Mouse (Mus musculus) gonadal fat pad, adult 2 months (tissue): ENCODE data around the gene Myrf. TPM values are rescaled to one million over a fixed set of nuclear protein-coding genes. Genes with fewer than 3 reads are reported as not detected.

ENCODE experiments used
- DNase-seq: peaks from one replicate; pipeline ENCODE4 v3.0.0-alpha.2; 2012; ENCODE audit warnings: low read depth
- polyA plus RNA-seq: library from polyadenylated mRNA; depleted of rRNA; stranded (reverse); fragments of >200 nt; gene quantifications from 2 replicates; pipeline ENCODE4 v1.2.3, GENCODE M21; 2012

Myrf gene
- polyA plus RNA-seq, 1 experiment: 7.3 TPM

DNA sequence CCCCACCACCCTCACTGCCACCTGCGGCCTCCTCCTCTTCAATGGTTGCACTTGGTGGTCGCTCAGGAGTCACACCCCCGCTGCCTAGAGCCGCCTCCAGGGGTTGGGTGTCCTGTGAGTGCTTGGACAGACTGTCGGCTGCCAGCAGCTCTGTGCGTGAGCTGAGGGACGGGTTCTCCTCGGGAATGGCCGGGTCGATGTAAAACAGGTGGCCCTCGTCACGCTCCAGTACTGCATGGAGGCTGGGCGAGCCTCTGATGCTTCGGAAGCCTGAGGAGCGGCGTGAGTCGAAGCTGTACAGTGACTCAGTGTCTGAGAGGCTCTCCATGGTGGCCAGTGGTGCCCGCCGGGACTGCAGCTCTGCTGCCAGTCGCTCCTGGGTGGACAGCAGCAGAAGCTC lies 7.6 kb upstream of the Myrf start:
- no peak for DNase-seq

DNA sequence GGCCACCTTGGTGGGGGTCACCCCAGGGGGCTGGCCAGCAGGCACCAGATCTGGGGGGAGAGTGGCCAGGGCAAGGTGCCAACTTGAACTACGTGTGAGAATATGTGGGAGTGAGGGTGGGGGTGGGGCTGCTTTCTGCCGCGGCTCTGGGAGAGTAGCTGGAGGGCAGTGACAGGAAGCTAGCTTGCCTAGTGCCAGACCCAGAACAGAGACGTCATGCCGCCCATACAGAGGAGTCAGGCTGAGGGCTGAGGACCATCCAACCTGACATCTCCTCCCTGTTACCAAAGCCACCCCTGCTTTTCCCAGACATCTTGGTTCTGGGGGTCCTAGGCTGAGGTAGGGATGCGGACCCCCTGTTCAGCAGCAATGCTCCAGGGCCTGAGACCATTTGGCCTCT lies 6.6 kb upstream of the Myrf start:
- no peak for DNase-seq

DNA sequence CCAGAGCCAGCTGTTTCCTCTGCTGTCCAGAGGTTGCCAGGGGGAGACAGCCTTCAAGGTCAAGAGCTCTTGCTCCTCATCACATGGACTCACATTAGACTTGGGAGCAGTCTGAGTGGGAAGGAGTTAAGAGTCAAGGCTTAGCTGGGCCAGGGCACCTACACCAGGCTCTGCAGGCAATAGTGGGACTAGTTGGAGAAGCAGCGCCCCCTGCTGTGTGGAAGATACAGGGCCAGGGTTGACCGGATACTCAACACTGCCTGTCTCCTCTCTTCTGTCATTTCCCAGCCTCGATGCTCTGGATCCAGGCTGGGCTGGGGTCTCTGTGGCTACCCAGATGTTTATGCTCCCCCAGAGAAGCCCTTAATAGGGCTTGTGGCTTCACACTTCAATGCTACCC lies 3.6 kb upstream of the Myrf start:
- no peak for DNase-seq

DNA sequence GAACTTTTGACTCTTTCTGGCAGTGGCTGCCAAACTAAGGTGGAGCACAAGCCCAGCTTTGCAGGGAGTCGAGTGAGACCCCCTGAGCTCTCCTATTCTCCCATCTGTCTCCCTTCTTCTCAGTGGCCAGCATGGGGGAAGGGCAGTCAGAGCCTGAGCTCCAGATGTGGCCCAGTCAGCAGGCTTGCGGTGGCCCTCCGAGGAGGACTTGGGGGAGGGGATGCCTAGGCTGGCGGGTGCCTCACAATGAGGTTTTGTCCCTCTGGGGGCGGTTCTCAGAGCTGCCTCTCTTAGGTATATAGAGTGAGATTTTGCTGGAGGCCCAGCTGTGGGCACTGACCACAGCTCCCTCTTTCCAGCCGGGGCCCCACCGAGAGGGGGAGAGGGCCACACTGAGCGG lies 2.4 kb upstream of the Myrf start:
- DNase-seq: no peak

DNA sequence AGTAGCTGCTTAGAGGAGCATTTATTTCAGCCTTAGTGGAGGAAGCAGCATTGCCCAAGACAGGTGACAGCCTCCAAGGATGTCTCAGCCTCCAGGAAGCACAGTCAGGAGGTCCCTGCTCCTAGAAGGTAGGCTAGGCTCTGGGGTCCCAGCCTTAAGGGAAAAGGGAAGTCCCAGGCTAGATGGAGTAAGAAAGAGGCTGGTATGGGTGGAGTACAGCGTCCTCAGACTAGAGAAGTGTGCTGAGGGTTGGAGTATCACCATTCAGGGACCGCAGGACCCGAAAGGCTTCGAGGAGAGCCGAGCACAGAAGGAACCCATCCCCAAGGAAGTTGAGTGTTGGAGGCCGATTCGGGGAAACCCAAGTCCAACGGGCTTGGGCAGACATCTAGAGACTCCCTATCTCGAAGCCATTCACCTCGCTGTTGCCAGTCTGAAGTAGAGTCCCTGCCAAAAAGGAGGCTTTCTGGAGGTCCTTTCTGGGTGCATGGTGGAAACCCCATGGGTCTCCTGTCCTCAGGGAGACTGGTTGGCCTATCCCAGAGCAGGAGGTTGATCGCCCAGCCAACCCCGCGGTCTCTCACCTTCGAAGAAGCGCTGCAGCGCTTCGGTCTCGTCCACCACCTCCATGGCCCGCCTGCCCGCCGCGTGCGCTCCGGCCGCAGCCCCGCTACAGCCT lies 434 bp downstream of the Myrf start:
- DNase-seq: no peak

DNA sequence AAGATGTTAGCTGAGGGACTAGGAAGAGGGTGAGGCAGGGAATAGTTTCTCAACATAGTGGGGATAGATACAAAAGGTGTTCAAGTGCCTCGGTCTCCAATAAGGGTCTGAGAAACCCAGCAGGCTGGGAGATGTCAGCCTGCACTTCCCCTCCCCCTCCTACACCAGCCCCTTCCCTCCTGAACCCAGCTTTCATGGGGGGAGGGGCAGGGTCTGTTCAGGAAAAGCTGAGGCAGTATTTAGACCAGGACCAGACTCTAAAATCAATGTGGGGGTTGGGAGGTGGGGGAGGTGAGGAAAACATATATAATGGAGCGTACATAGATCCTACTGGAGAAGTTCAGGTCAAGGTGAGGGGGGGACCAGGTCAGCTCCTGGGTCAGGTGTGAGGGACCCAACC lies 1.1 kb downstream of the Myrf start:
- no peak for DNase-seq

DNA sequence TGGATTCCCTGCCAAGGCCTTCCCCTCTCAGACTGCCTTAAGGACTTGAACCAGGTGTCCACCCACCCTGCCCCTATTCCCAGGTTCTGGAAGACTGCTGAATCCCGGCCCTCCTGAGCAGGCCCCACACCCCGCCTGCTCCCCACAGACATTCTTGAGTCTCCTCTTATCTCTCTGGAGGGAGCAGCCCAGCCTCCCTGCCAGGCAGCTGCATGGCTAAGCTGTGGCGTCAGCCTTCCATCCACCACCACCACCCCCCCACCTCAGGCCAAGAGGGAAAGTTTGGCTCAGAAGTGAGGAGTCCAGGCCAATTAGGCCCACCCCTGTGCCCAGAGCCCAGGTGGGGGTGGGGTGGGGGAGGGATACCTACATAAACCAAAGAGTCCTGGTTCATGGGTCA lies 2.1 kb downstream of the Myrf start:
- DNase-seq: no peak

DNA sequence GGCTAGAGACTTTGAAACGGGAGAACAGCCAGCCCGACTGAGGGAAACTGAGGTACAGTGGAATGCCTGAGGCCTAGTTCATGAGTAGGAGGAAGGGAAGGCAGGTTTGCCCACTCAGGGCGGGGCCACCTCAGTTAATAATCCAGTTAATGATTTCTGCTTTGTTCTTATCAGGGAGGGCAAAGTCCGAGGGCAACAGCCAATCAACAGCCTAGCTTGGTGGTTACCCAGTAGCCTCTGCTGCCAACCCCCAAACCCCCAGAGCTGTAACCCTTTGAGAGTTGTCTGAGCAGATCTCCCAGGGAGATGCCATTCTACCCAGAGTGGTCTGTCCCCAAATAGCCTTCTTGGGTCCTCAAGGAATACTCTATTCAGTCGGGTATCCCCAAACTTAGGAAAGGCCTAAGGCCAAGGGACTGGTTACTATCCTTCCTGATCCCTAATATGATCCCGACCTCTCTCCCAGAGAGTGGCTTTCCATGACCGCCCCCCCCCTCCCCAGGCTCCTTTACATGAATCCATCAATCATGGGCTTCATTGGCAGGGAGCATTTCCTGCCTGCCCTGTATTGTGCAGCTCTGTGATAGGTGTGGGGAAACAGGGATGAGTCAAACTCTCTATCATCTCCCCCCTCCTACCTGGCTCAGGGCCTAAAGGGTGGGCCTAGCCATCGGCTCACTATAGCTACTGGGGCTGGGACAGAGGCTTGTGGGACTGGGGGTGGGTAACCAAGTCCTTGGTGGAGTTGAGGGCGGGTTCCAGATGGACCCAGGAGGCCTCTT lies 4.6 kb downstream of the Myrf start:
- no peak for DNase-seq

DNA sequence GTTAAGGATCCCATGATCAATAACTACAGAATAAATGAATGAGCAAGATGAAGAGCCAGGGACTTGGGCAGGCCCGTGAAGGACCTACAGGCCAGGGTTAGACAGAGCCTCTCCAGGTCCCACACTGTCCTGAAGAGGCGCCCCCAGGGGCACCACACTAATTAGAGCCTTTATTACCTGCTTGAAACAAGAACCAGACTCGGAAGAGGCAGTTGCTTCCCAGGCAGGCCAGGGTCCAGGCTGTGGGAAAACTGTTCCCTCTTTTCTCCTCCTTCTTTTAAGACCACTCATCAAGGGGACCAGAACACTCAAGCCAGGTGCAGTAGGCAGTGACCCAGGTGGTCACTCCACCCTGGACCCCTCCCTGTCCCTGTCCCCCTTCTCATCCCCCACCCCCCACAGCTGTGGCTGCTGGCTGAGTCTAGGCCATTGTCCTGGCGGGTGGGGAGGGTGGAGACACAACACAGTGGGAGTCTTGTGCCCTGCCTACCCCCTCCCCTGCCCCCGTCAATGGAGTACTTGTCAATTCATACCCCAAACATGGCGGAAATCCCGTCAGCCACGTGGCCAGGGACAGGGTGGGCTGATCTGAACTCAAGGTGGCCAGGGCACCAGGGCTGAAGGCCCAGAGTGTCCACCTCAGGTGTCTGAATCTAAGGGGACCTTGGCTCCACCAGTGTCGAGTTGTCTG lies 8.1 kb downstream of the Myrf start:
- DNase-seq: no peak

DNA sequence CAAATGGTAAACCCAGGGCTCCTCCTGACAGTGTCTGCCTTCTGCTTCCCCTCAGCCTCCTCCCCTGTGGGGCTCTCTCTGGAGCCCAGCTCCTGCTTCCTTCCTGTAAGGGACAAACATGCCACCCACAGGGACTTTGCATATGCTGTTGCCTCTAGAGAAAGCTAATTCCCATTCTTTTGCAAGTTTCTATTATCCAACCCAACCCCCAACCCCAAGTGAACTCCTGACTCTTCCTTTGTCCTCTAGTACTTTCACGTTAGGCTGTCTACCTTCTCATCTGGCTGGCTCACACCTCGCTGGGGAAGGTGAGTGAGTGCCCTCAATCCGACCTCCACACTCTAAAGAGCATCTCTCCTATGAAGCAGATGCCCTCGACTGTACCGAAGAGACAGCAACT lies 8.7 kb downstream of the Myrf start:
- no peak for DNase-seq

DNA sequence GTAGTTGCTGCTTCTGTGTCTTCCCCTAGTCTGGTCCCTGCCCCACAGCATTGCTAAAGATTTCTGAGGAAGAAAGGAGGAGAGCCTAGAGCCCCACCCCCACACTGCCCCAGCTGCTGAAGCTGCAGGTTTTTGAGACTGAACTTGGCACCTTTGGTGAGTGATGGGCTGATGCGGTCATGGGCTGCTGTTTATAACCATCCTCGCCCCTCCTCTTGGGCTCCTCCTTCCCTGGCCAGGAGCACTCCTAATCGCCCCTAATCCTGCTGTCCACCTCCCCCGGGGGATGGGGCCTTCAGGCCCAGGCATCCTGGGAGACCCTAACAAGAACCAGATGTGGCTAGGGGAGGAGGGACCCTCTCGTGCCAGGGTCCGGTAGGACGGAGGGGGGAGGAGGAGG lies 9.5 kb downstream of the Myrf start:
- no peak for DNase-seq

DNA sequence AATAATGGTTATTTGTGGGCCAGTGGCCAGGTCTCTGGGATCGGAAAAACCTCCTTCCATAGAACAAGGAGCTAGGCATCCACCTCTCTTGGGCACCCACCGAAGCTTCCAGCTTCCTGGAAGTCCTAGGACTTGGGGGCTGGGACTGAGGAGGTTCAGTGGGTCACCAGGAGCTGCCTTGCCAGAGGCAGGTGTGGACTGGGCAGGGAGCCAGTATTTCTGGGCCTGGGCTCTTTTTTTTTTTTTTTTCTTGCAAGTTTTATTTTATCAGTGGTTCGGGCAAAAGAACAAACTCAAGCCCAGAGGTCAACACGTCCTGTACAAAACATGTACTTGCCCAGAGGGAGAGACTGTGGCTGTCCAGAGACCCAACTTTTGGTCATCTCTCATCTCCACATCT lies 14.8 kb downstream of the Myrf start:
- DNase-seq: no peak

DNA sequence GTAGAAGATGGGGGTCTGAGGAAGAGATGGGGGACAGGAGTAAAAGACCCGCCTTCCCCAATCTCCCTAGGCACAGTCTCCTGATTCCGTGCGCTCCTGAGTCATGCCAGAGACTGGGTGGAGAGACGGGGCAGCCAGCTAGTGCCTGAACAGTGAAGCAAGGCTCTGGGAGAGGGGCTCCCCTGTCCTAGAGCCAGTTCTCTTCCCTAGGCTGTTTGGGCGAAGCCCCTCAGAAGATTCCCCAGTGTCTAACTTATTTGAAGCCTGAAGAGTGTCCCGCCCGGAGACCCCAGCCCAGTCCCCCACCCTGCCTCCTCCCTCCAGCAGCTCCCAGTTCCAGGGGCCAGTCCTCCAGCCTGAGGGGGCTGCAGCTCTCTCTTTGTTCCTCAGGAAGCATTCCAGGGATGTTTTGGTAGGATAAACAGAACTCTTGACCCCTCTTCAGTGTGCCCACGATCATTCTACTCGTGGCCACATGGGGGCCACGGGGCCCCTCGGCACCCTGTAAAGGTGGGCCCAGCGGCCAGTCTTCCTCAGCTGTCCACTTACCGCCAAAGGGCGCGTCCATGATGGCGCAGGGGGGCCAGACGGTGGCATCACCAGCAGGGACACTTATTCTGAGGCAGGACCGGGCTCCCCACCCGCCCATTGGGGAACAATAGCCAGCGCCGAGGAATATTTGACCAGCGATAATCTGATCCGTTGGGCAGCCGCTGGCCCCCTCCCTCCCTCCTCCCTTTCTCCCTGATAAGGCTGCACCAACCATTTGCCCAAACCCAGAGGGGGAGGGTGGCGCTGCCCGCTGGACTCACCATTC lies 15.7 kb downstream of the Myrf start:
- no peak for DNase-seq

DNA sequence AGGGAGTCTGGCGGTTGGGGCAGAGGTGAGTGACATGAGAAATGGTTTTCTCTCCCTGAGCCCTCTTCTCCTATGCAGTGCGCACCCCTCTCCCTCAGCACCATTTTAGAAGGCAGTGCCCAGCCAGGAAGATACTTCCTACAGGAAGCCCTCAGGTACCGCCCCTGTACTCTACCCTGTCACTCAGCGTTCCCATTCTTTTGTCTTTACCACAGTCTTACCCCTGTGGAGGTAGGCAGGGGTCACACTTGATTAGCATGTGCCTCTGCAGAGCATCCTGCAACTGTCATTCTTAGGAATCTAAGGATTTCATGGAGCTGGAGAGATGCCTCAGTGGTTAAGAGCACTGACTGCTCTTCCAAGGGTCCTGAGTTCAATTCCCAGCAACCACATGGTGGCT lies 17.0 kb downstream of the Myrf start:
- no peak for DNase-seq

DNA sequence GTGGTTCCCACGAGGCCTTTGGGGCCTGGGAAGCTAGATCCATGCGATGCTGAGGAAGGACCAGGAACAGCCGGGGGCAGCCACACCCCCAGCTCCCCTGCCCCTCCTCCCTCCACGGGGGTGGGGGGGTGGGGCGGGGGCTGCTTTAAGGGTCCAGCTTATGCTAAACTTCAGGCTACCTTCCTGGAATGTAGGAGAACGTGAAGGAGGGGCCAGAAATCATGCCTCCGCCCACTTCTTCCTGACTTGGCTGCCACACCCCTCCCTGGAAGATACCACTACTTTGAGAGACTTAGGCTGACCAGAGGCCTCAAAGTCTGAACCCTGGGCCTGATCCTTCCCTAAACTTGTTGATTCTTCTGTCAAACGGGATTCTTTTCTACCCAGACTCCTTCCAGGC lies 17.9 kb downstream of the Myrf start:
- no peak for DNase-seq

DNA sequence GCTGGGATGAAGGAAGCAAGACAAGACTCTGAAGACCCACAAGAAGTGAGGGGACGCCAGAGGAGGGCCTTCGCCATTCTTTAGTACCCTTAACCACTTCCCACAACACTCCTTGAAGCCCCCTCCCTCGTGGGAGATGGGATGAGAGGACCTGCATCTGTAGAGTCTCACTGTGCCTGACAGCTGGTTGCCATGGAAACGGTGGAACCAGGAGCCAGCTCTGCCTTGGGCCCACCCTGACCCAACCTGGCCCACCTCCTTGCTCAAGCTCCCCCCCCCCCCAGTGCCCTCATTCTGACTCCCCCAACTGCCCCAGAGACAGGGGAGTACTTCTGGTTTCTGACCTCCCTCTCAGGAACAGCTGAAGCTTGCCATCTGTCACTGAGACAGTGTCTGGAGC lies 19.0 kb downstream of the Myrf start:
- no peak for DNase-seq

DNA sequence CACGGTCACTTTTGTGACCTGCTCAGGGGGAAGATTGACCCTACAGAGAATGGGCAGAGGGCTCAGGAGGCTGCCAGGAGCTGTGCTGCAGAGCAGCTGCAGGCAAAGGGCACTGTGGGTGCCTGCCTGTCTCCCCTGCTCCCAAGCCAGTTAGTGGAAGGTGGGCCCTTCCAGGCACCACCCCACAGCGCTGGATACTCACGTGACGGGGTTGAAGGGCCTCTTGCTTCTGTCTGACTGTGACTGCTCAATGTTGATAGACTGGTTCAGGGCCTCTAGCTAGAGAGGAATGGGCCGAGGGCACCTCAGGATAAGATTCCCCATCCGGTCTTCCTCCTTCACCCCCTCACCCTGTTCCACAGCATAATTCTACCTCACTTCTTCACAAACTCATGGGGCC lies 21.0 kb downstream of the Myrf start:
- no peak for DNase-seq

DNA sequence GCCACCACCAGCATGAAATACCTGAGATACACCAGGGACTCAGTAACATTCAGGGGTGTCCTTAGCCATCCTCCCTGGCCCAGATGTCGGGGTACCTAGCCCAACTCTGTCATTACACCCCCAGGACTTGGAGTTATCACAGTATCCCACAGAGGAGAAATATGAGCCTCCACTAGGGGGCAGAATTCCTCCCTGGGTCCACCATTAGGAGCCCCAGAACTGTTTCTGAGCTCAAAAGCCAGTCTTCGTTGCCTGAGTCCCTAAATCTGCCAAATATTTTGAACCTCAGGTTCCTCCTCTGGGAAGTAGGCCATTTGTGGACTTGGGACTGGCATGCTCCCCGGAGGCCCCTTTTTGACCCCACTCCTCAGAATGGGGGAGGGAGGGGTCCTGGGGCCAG lies 21.4 kb downstream of the Myrf start:
- DNase-seq: no peak

DNA sequence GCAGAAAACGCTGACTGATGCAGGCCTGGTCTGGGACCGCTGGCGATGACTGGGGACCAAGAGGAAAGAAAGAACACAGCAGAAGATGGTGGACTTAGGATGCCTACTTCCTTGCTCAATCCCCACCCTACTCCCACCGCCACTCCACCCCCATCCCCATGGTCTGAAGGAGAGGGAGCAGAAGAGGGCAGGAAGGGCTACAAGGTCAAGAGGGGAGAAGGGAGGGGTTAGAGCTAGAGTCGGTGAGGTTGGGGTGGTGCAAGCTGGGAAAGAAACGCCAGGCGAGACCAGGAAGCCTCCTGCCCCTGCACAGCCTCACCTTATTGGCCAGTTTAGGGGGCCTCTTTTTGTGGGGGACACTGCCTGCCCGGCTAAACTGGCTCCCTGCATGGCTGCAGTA lies 24.4 kb downstream of the Myrf start:
- DNase-seq: no peak

DNA sequence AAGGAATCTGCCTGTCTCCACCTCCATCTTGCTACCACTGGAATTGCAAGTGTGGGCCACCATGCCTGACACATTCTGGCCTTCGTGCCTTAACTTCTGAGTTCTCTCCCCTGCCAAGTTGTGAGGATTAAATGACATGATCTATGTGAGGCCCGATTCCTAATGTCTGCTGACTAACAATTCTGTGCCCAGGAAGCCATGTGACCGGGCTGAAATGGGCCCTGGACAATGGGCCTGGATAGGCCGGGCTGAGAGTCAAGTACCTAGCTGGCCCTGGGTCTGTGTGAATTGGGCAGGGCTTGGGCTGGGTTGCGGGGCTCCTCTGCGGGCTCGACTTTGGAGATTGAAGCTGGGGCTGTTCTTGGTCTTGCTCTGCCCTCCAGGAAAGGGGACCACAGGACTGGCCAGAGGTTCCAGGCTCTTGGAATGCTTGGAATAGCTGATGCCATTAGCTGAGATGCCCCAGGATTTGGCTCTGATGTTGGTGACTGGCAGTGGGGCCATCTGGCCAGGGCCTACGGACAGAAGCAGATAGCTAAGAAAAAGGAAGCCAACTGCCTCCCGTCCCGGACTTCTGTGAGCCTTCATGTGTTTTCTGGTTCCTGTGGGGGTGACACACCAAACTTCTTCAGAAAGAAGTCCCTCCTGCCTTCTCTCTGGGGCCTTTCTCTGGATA lies 26.6 kb downstream of the Myrf start:
- DNase-seq: no peak

DNA sequence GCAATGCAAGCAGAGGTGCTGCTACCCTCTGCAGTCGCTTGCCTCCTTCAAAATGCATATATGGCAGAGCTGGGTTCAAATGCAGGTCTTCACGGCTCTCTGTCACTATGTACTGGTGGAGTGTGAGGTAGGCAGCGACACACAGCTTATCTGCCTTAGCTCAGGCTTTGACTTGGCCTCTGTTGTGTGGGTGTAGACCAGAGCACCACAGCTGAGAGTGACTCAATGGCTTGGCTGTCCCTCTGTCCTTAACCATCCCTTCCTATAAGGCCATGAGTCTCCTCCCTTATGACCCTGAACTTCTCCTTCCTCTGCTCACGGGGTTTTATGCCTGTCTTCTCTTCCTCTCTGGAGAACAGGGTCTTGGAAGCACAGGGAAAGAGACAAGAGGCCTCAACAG lies 29.7 kb downstream of the Myrf start:
- DNase-seq: no peak

DNA sequence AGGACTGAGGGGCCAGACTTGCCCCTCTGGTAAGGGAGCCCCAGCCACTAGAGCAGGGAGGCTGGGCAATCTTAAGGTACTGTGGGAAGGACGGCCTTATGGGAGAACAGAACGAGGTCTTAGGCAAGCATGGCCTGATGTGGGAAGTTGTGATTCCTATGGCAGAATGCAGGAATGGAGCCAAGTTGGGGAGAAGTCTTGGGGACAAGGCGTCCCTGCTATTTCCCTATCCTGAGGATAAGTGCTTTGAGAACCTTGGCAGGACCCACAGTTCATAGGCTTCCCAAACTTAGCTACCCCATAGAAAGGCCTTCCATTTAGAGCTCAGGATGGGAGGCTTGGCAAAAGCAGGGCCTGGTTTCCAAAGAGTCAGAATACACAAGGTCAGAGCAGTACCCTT lies 31.7 kb downstream of the Myrf start:
- no peak for DNase-seq
